Mouse (Mus musculus): Measurements from ENCODE around the gene Gm45717.

Gene Gm45717

DNA sequence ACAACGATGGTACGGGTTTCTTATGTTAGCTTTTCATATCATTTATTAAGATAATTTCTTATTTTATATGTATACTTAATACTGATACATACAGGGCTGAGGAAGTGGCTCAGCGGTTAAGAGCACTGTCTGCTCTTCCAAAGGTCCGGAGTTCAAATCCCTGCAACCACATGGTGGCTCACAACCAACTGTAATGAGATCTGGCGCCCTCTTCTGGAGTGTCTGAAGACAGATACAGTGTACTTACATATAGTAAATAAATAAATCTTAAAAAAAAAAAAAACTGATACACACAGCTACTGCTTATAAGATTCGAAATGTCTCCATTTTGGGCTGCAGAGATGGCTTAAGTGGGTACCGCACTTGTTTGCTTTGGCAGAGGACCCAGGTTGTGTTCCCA is 48.0 kb downstream of the Gm45717 start:
- no peak for DNase-seq (ENCODE audit: low read depth, low spot score)

DNA sequence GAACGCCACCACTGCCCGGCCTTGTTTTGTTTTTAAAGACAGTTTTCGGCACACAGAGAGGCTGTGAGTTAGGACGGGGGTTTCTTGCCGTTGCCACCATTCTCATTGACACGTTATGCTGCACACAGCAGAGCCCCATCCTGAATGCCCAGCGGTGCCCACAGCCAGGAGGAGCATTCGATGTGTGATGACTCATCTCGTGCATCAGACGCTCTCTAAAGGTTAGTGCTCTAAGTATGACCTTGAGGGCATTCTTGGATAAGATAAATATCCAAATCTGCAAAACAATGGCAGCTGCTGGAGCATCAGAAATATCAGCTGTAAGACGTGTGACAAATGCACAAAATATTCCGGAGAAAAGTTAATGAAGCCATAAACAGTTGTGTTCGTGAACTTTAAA is 48.6 kb downstream of the Gm45717 start:
- DNase-seq (ENCODE audit: low read depth, low spot score) = no peak

GRCm38 (mm10) chr7:140905642-140906081 is 50.1 kb downstream of the Gm45717 start:
- no peak for DNase-seq (ENCODE audit: low read depth, low spot score)

- DNase-seq (ENCODE audit: low read depth, low spot score) = peak; percentile 74
Measured at GRCm38 (mm10) chr7:140903212-140903611, 52.5 kb downstream of the Gm45717 start.

- DNase-seq (ENCODE audit: low read depth, low spot score) = no peak
Measured at GRCm38 (mm10) chr7:140902036-140902875, 53.5 kb downstream of the Gm45717 start.

DNA sequence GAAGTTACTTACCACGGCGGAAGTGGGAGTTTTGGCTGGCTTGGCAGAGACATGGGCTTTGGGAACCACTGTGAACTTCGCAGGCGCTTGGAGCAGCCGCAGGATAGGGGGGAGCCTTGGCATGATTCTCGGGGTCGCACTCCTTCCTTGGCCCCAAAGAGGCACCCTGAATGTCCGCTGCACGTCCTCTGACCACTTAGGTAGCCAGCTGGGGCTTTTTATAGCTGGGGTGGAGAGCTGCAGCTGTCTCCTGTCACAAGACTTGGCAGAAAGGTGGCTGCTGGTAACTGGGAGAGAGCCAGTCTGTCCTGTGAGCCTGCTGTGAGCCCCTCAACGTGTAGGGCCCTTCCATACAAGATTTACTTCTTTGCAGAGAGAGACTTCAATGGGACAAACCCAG is 55.5 kb downstream of the Gm45717 start, which contains the start of gene Cox8b:
Gene Cox8b, minus strand, starts transcription at position 227 of the 400 bp plus-strand sequence.
- DNase-seq (ENCODE audit: low read depth, low spot score) = no peak

All from retina, postnatal 7 days (tissue).